Mouse (Mus musculus) small intestine, adult 2 months (tissue): ENCODE results near the gene Apob.

Experiments used
- CTCF ChIP-seq: fragments of 200-500 bp; IDR thresholded peaks from 2 replicates; pipeline ENCODE4 v1.5.1; 2012; ENCODE audit warnings: low read depth, mild to moderate bottlenecking, control low read depth, inconsistent platforms, low read length, moderate library complexity, mixed read lengths; ENCODE audit not compliant: insufficient replicate concordance, insufficient read length; ENCODE audit errors: extremely low read depth
- POLR2A ChIP-seq: fragments of 200-500 bp; IDR thresholded peaks from 2 replicates; pipeline ENCODE4 v1.6.1; 2012; ENCODE audit warnings: low read depth, mild to moderate bottlenecking, control low read depth, inconsistent platforms, low read length, moderate library complexity

- TF ChIP-seq POLR2A (no peak), CTCF (no peak)
Measured at GRCm38 (mm10) chr12:7970301-7970700, 7.1 kb upstream of the Apob start.
